Mouse (Mus musculus): ENCODE results near the gene Syvn1.
A peak's percentile ranks its signal among the peaks of the same experiment; 100 is the strongest.
"Not testable (repeated sequence)": the region's sequence is repeated elsewhere in the genome, so short reads cannot be mapped to it uniquely, and the experiment has no call there.

Gene Syvn1

GRCm38 (mm10) chr19:6040002-6040401, 6.4 kb upstream of the Syvn1 start:
- DNase-seq (ENCODE audit: low spot score) = no peak

- DNase-seq (ENCODE audit: low spot score) = no peak
Observed at GRCm38 (mm10) chr19:6042293-6042692, 4.1 kb upstream of the Syvn1 start.

GRCm38 (mm10) chr19:6044102-6044501, 2.3 kb upstream of the Syvn1 start:
- not testable (repeated sequence) for DNase-seq (ENCODE audit: low spot score)

GRCm38 (mm10) chr19:6045366-6046293, 746 bp upstream of the Syvn1 start:
- no peak for DNase-seq (ENCODE audit: low spot score)

- no peak for DNase-seq (ENCODE audit: low spot score)
Observed at GRCm38 (mm10) chr19:6047154-6047898, 950 bp downstream of the Syvn1 start.

- no peak for DNase-seq (ENCODE audit: low spot score)
Observed at GRCm38 (mm10) chr19:6047899-6048166, 1.5 kb downstream of the Syvn1 start.

- no peak for DNase-seq (ENCODE audit: low spot score)
Observed at GRCm38 (mm10) chr19:6048681-6049410, 2.5 kb downstream of the Syvn1 start.

GRCm38 (mm10) chr19:6052516-6052915, 6.1 kb downstream of the Syvn1 start:
- no peak for DNase-seq (ENCODE audit: low spot score)

- DNase-seq (ENCODE audit: low spot score) = no peak
Observed at GRCm38 (mm10) chr19:6054296-6054695, 7.9 kb downstream of the Syvn1 start.

GRCm38 (mm10) chr19:6056696-6057095, 10.3 kb downstream of the Syvn1 start:
- DNase-seq (ENCODE audit: low spot score) = no peak

GRCm38 (mm10) chr19:6057313-6058096, 11.1 kb downstream of the Syvn1 start, which contains the start of the genes Mrpl49 and Fau:
Gene Mrpl49 (minus strand): TSS chr19:6057785.
Gene Fau (plus strand): TSS chr19:6057844.
- DNase-seq (ENCODE audit: low spot score) = peak; percentile 96

- DNase-seq (ENCODE audit: low spot score) = no peak
Observed at GRCm38 (mm10) chr19:6058513-6058912, 12.1 kb downstream of the Syvn1 start.

GRCm38 (mm10) chr19:6058966-6059365, 12.6 kb downstream of the Syvn1 start:
- DNase-seq (ENCODE audit: low spot score) = no peak

GRCm38 (mm10) chr19:6061021-6061533, 14.7 kb downstream of the Syvn1 start, which contains the start of gene Znhit2:
Gene Znhit2 (plus strand): TSS chr19:6061192.
- no peak for DNase-seq (ENCODE audit: low spot score)

- DNase-seq (ENCODE audit: low spot score) = no peak
Observed at GRCm38 (mm10) chr19:6061641-6062302, 15.4 kb downstream of the Syvn1 start.

GRCm38 (mm10) chr19:6062418-6062817, 16.0 kb downstream of the Syvn1 start:
- DNase-seq (ENCODE audit: low spot score) = no peak

GRCm38 (mm10) chr19:6063081-6063480, 16.7 kb downstream of the Syvn1 start:
- no peak for DNase-seq (ENCODE audit: low spot score)

GRCm38 (mm10) chr19:6066571-6066970, 20.2 kb downstream of the Syvn1 start:
- no peak for DNase-seq (ENCODE audit: low spot score)

GRCm38 (mm10) chr19:6067011-6067723, 20.8 kb downstream of the Syvn1 start:
- no peak for DNase-seq (ENCODE audit: low spot score)
